Mouse (Mus musculus) intestine, postnatal 0 days (tissue): ENCODE measurements around the gene Clasp2. TPM values are rescaled to one million over a fixed set of nuclear protein-coding genes. Genes with fewer than 3 reads are reported as not detected.

Source experiments
- ATAC-seq: fragments of 200-750 bp; cut with Nextera tagmentation; 2 replicates; pipeline ENCODE4 v1.8.0; 2017; ENCODE audit warnings: mild to moderate bottlenecking, moderate TSS enrichment, moderate library complexity
- H3K27ac ChIP-seq: fragments of 300-500 bp; sonication (generic); 2 replicates; pipeline ENCODE4 v1.5.1; 2014; ENCODE audit warnings: mild to moderate bottlenecking, low read depth, low read length, moderate library complexity
- H3K27me3 ChIP-seq: fragments of 300-500 bp; sonication (generic); replicated peaks from 2 replicates; pipeline ENCODE4 v1.6.1; 2014; ENCODE audit warnings: low read length, mixed read lengths; ENCODE audit not compliant: control insufficient read depth, insufficient read depth
- H3K36me3 ChIP-seq: fragments of 300-500 bp; sonication (generic); 2 replicates; pipeline ENCODE4 v1.6.1; 2014; ENCODE audit warnings: mild to moderate bottlenecking, moderate library complexity; ENCODE audit not compliant: control insufficient read depth, insufficient read depth
- H3K4me1 ChIP-seq: fragments of 300-500 bp; sonication (generic); replicated peaks from 2 replicates; pipeline ENCODE4 v1.6.1; 2014; ENCODE audit warnings: antibody characterized with exemption, low read length, mixed read lengths; ENCODE audit not compliant: control insufficient read depth, insufficient read depth
- H3K4me2 ChIP-seq: fragments of 300-500 bp; sonication (generic); replicated peaks from 2 replicates; pipeline ENCODE4 v1.6.1; 2014; ENCODE audit warnings: low read depth, mild to moderate bottlenecking, moderate library complexity
- H3K4me3 ChIP-seq: fragments of 300-500 bp; sonication (generic); 2 replicates; pipeline ENCODE4 v1.5.1; 2014; ENCODE audit warnings: low read depth, low read length
- H3K9ac ChIP-seq: fragments of 300-500 bp; sonication (generic); 2 replicates; pipeline ENCODE4 v1.6.1; 2014; ENCODE audit warnings: mild to moderate bottlenecking, low read depth, low read length
- H3K9me3 ChIP-seq: fragments of 300-500 bp; sonication (generic); 2 replicates; pipeline ENCODE4 v1.6.1; 2016; ENCODE audit warnings: mixed run types; ENCODE audit not compliant: control insufficient read depth
- CTCF ChIP-seq: sonication (generic); IDR thresholded peaks from 2 replicates; pipeline ENCODE4 v1.5.1; 2016; ENCODE audit warnings: low read depth, mild to moderate bottlenecking, control low read depth, antibody characterized with exemption, moderate library complexity
- WGBS: fragments of 180-500 bp; shearing (Covaris S2); extraction: QIAGEN DNeasy Blood & Tissue Kit; methylation state at CpG from one replicate; pipeline ENCODE4 v1.1.7; 2014; 5-methylcytosine and 5-hydroxymethylcytosine counted together
- polyA plus RNA-seq: library from polyadenylated mRNA; unstranded; fragments of >200 nt; fragmentation: Nextera tagmentation; extraction: Ambion mirVana; gene quantifications from 2 replicates; pipeline ENCODE4 v1.2.1, GENCODE M21; 2015

Gene Clasp2
- polyA plus RNA-seq, 1 experiment from 2014 or later: 7.2 TPM

DNA sequence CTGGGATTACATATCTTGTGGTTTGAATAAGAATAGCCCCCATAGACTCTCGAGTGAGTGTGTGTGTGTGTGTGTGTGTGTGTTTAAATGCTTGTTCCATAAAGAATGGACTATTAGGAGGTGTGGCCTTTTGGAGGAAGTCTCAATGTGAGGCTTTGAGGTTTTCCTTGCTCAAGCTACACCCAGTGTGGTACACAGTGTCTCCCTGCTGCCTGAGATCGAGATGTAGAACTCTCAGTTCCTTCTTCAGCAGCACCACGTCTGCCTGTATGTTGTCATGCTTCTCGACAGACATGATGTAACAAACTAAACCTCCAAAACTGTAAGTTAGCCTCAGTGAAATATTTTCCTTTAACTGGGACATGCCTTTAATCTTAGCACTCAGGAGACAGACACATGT lies 187.3 kb downstream of the Clasp2 start:
- no peak for TF ChIP-seq CTCF
- Histone ChIP-seq H3K36me3 (no peaks in the 10 kb centered on the region), H3K9ac (no peak overlapping the region), H3K4me3 (no peak overlapping the region), H3K4me2 (no peak overlapping the region), H3K9me3 (no peaks in the 10 kb centered on the region), H3K4me1 (peaks cover 3% of the 10 kb centered on the region), H3K27me3 (no peaks in the 10 kb centered on the region), H3K27ac (no peak overlapping the region)
- no peak for ATAC-seq
- 82% methylated on average over 4 of the region's 4 CpGs for WGBS

DNA sequence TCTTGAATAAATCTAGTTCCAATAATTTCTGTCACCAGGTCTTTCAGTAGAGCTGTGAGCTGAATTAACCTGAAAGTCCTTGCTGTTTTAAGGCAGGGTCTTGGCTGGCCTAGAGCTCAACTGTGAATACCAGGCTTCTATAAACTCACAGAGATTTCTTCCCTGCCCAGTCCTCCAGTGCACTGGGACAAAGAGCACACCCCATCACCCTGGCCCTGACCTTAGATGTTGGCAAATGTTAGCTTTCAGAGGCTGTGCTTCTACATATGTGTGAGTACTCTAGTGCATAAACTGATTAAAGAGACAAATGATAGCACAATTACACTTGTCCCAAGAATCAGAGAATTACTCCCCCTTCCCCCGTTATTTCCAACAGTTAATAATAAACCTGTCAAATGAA lies 188.4 kb downstream of the Clasp2 start:
- H3K9me3 ChIP-seq: no peaks in the 10 kb centered on the region
- WGBS: 49% methylated on average over 1 of the region's 1 CpGs
- ATAC-seq: no peak
- no peak overlapping the region for H3K4me3 ChIP-seq
- H3K27me3 ChIP-seq: no peaks in the 10 kb centered on the region
- H3K4me2 ChIP-seq: no peak overlapping the region
- no peak overlapping the region for H3K9ac ChIP-seq
- no peak overlapping the region for H3K27ac ChIP-seq
- no peaks in the 10 kb centered on the region for H3K36me3 ChIP-seq
- peaks cover 6% of the 10 kb centered on the region for H3K4me1 ChIP-seq
- no peak for TF ChIP-seq CTCF

- no peak for TF ChIP-seq CTCF
- H3K9me3 ChIP-seq: no peaks in the 10 kb centered on the region
- H3K27ac ChIP-seq: peak within 1 kb of the TSS; percentile 91
- peak within 1 kb of the TSS; percentile 88 for H3K4me3 ChIP-seq
- ATAC-seq: peak; percentile 99
- no peaks in the 10 kb centered on the region for H3K36me3 ChIP-seq
- under 1% methylated on average over 52 of the region's 86 CpGs for WGBS
- H3K4me1 ChIP-seq: peaks cover 6% of the 10 kb centered on the region
- H3K9ac ChIP-seq: peak within 1 kb of the TSS; percentile 94
- H3K4me2 ChIP-seq: peak within 1 kb of the TSS; percentile 93
- H3K27me3 ChIP-seq: no peaks in the 10 kb centered on the region
Measured at GRCm38 (mm10) chr9:113930534-113931374, 189.5 kb downstream of the Clasp2 start, which contains the start of gene Ubp1. Ubp1 (plus strand) TSS chr9:113930934.

GRCm38 (mm10) chr9:113931375-113932099 lies 190.3 kb downstream of the Clasp2 start:
- no peak for TF ChIP-seq CTCF
- Histone ChIP-seq H3K4me2 (peak overlapping the region; percentile 93), H3K4me1 (peaks cover 6% of the 10 kb centered on the region), H3K27ac (peak overlapping the region; percentile 91), H3K9me3 (no peaks in the 10 kb centered on the region), H3K27me3 (no peaks in the 10 kb centered on the region), H3K4me3 (peak overlapping the region; percentile 88), H3K9ac (peak overlapping the region; percentile 94), H3K36me3 (no peaks in the 10 kb centered on the region)
- under 1% methylated on average over 68 of the region's 91 CpGs for WGBS
- peak; percentile 12 for ATAC-seq

GRCm38 (mm10) chr9:113932100-113932470 lies 190.8 kb downstream of the Clasp2 start:
- Histone ChIP-seq H3K9ac (peak overlapping the region; percentile 94), H3K36me3 (no peaks in the 10 kb centered on the region), H3K27me3 (no peaks in the 10 kb centered on the region), H3K9me3 (no peaks in the 10 kb centered on the region), H3K4me3 (peak overlapping the region; percentile 88), H3K4me1 (peaks cover 6% of the 10 kb centered on the region), H3K27ac (peak overlapping the region; percentile 91), H3K4me2 (peak overlapping the region; percentile 93)
- no peak for TF ChIP-seq CTCF
- ATAC-seq: no peak
- under 1% methylated on average over 8 of the region's 8 CpGs for WGBS

DNA sequence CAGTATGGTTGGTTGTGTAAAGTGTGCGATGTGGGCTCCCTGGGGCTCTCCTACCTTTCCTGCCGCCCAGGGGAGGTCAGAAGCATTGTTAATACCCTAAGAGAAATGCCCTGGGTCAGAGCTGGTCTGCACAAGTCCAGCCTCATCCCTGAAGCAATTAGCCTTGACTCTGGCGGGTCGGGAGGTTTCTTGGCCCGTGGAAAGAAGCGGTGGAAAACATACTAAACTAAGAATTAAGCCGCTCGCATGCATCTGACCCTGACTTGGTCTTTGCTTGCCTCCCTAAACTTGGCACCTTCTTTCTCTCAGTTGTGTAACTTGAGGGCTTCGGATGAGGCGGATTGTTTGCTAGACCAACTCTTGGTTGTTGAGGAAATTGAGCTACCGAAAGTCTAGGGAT lies 191.2 kb downstream of the Clasp2 start:
- Histone ChIP-seq H3K9ac (peak overlapping the region; percentile 94), H3K4me3 (peak overlapping the region; percentile 88), H3K4me2 (peak overlapping the region; percentile 93), H3K4me1 (peaks cover 6% of the 10 kb centered on the region), H3K27ac (peak overlapping the region; percentile 91), H3K27me3 (no peaks in the 10 kb centered on the region), H3K36me3 (no peaks in the 10 kb centered on the region), H3K9me3 (no peaks in the 10 kb centered on the region)
- WGBS: 7% methylated on average over 11 of the region's 11 CpGs
- no peak for ATAC-seq
- no peak for TF ChIP-seq CTCF
